Mouse (Mus musculus) liver, adult 2 months (tissue): ENCODE data around the gene Mrpl43.

Source experiments
- CTCF ChIP-seq: fragments of 200-500 bp; IDR thresholded peaks from 2 replicates; pipeline ENCODE4 v1.5.1; 2011; ENCODE audit warnings: low read depth, low read length, control low read depth
- POLR2A ChIP-seq: fragments of 200-500 bp; IDR thresholded peaks from 2 replicates; pipeline ENCODE4 v1.6.1; 2011; ENCODE audit warnings: low read length, control low read depth; ENCODE audit not compliant: insufficient read depth; ENCODE audit errors: extremely low read depth

- TF ChIP-seq CTCF (no peak), POLR2A (no peak)
Measured at GRCm38 (mm10) chr19:45013581-45014225, 7.5 kb upstream of the Mrpl43 start.
